Mouse (Mus musculus): ENCODE results near the gene 4933421I07Rik.

4933421I07Rik gene

DNA sequence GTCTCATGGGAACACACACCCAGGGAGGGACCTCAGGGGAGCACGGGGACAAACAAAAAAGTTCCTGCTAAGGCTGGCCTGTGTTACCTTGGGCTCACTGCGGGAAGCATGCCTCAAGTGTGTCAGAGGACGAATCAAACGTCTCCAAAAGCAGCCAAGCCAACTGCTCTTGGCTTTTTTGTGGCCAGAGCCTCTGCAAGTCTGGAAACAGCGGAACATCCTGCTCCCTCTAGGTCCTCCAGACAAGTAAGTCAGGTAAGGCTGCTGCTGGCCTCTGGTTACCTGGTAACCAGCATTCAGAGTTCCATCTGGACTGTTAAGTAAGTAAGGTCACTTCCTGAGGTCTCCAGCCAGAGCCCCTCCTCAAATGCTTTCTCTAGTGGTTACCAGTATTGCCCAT is at the start of gene 4933421I07Rik:
Gene 4933421I07Rik, minus strand, starts transcription at position 271 of the 400 bp plus-strand sequence.
- no peak for DNase-seq (ENCODE audit: low read depth in 2 of 2, low spot score in 2 of 2)

DNA sequence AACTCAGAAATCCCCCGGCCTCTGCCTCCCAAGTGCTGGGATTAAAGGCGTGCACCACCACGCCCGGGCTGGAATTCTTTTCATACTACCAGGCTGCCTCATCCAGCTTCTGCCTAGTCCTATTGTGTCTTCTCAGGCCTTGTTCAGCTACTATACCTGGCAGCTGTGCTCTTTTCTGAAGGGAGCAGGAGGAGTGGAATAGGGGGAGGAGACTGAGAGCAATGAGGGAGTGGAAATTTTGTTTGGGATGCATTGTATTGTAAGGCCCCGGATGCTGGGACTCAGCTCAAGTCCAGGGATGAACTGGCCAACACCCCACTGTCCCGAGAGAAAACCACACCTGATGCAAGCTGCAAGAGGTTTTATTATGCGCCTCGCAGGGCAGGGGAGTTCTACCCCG is 49.4 kb upstream of the 4933421I07Rik start:
- DNase-seq (ENCODE audit: low read depth in 2 of 2, low spot score in 2 of 2), result no peak

DNA sequence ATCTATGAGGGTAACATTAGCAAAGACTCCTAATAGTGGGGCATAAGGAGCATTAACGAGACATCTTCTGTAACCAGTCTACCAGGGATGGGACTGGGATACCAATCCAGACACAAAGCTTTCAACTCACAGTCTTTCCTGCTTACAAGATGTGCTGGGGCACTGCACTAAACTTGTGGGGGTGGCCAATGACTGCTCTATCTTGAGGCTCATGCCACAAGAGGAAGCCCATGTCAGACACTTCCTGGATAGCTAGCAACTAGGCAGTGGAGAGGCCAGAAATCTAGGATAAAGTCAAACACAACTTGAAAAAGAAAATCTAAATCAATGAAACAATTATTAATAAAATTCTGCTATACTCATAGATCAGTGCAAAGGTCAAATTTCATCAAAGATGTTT is 48.3 kb upstream of the 4933421I07Rik start:
- no peak for DNase-seq (ENCODE audit: low read depth in 2 of 2, low spot score in 2 of 2)

DNA sequence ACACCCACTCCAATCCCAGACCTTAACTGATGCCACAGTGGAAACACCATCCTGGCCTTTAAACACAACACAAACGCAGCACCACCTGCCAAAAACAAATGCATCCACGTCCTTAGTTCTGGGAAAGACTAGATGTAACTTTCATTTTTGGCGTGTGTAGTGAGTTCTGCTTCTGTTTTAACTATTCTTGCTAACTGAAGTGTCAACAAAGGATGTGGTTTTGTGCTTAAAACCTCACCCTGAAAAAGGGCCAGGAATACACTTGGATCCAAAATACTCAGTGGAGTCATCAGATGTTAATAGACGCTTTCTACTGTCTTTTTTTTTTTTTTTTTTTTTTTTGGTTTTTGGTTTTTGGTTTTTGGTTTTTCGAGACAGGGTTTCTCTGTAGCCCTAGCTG is 42.9 kb upstream of the 4933421I07Rik start:
- no peak for DNase-seq (ENCODE audit: low read depth in 2 of 2, low spot score in 2 of 2)

DNA sequence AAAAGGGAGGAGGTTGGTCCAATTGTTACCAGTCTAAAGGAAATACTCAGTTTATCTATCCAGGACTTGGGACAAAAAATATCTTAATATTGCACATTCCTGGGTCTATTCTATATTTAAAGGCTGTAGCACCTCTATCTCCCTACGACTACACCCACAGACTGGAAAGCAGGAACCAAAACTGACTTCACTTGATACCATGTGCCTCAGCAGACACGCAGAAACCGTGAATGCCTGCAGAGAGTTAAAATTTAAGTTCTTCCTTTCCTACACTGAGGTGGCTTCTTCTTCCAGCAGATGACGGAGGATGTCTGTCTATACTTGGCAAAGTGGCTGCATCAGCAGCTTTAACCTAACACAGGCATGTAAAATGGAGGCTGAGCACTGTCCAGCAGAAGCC is 42.4 kb upstream of the 4933421I07Rik start:
- no peak for DNase-seq (ENCODE audit: low read depth in 2 of 2, low spot score in 2 of 2)

DNA sequence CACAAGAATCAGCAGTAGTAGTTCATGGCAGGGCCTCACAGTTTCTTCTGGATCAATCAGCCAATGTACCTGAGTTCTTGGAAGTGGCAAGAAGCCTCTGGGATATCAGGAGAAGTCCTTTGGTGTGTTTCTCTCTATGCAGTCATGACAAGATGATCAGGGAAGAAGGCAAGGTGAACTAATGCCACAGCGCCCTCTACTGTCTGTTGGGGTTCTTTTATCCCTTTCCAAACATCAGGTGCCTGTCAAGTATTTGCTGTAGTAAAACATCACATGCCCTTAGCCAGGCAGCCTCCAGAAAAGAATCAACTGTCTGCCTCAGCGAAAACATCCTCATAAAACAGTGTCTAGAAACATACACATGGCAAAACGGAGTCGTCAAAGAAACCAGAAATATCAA is 6.7 kb upstream of the 4933421I07Rik start:
- no peak for DNase-seq (ENCODE audit: low read depth in 2 of 2, low spot score in 2 of 2)

DNA sequence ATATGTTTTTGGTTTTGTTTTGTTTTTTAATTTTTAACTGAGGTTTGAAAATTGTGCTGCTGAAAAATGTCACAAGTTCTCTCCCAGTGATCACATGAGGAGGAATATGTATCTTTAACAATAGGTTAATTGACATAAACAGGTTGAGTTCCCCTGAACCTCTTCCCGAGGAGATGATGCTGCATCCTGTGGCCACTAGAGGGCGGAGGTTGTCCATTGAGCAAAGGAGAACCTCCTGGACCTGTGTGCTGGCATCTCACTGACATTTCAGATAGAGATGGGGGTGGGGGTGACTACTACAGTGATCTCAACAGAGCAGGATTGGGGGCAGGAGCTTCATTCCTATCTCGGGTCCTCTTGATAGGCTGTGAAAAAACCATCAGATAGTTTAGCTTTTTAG is 2.7 kb upstream of the 4933421I07Rik start:
- no peak for DNase-seq (ENCODE audit: low read depth in 2 of 2, low spot score in 2 of 2)

DNA sequence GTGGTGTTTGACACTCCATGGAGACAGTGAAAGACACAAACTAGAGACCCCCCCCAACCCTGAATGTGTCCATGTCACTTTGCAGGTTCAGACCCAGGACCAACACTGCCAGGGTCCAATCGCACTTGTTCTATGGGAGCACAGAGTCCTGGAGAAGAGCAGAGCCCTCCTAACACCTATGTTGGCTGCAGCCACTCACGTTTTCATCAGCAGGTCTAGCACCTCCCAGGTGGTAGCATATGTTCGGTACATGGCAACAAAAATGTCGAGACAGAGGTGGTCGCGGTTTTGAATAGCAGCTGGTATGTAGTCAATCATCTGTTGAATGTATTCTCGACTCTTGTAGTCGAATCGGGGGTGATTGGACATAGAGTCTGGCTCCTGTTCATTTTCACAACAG is 568 bp downstream of the 4933421I07Rik start:
- DNase-seq (ENCODE audit: low read depth in 2 of 2, low spot score in 2 of 2), result no peak

Data from CD8-positive naive resting alpha-beta T cell, adult 2 months (primary cell).